Mouse (Mus musculus) 3T3-L1 (cell line): ENCODE data around the gene Pou2af1.

ENCODE experiments used
- DNase-seq: peaks from one replicate; pipeline ENCODE4 v3.0.0-alpha.2; 2015; ENCODE audit warnings: low read depth, low spot score

Pou2af1 gene

GRCm38 (mm10) chr9:51225636-51226166 lies 12.2 kb downstream of the Pou2af1 start:
- no peak for DNase-seq

GRCm38 (mm10) chr9:51230701-51231389 lies 17.3 kb downstream of the Pou2af1 start:
- no peak for DNase-seq

GRCm38 (mm10) chr9:51232163-51232562 lies 18.7 kb downstream of the Pou2af1 start:
- DNase-seq, result no peak

GRCm38 (mm10) chr9:51238741-51239385 lies 25.4 kb downstream of the Pou2af1 start:
- no peak for DNase-seq

GRCm38 (mm10) chr9:51256780-51257502 lies 43.4 kb downstream of the Pou2af1 start:
- no peak for DNase-seq

GRCm38 (mm10) chr9:51258426-51258825 lies 44.9 kb downstream of the Pou2af1 start:
- DNase-seq, result no peak

GRCm38 (mm10) chr9:51268852-51269251 lies 55.3 kb downstream of the Pou2af1 start:
- peak; percentile 33 for DNase-seq

- no peak for DNase-seq
These were observed 57.6 kb downstream of the Pou2af1 start for GRCm38 (mm10) chr9:51271073-51271472.

GRCm38 (mm10) chr9:51272102-51272501 lies 58.6 kb downstream of the Pou2af1 start:
- no peak for DNase-seq

GRCm38 (mm10) chr9:51273581-51274154 lies 60.2 kb downstream of the Pou2af1 start:
- DNase-seq, result no peak

- DNase-seq, result no peak
These were observed 61.2 kb downstream of the Pou2af1 start for GRCm38 (mm10) chr9:51274678-51275077.

- DNase-seq, result peak; percentile 35
These were observed 64.5 kb downstream of the Pou2af1 start for GRCm38 (mm10) chr9:51277834-51278498.

- DNase-seq, result peak; percentile 79
These were observed 65.2 kb downstream of the Pou2af1 start, which contains the start of gene Colca2 for GRCm38 (mm10) chr9:51278500-51279381. Gene Colca2 (minus strand): TSS chr9:51278569.

- peak; percentile 85 for DNase-seq
These were observed 72.6 kb downstream of the Pou2af1 start for GRCm38 (mm10) chr9:51286079-51286478.
